Mouse (Mus musculus) limb, embryonic 13.5 days (tissue): ENCODE results near the gene Exoc4. TPM values are rescaled to one million over a fixed set of nuclear protein-coding genes. Genes with fewer than 3 reads are reported as not detected.

ENCODE experiments used
- ATAC-seq: fragments of 200-750 bp; cut with Nextera tagmentation; 2 replicates; pipeline ENCODE4 v1.8.0; 2017; ENCODE audit warnings: low read depth, moderate number of reproducible peaks, moderate TSS enrichment; ENCODE audit not compliant: low FRiP score
- H3K27ac ChIP-seq: fragments of 300-500 bp; sonication (generic); 2 replicates; pipeline ENCODE4 v1.5.1; 2015; ENCODE audit warnings: inconsistent platforms, mild to moderate bottlenecking, moderate library complexity
- H3K27me3 ChIP-seq: fragments of 300-500 bp; sonication (generic); 2 replicates; pipeline ENCODE4 v1.6.1; 2015; ENCODE audit warnings: mild to moderate bottlenecking, inconsistent platforms
- H3K36me3 ChIP-seq: fragments of 300-500 bp; sonication (generic); 2 replicates; pipeline ENCODE4 v1.6.1; 2015; ENCODE audit warnings: inconsistent platforms, mild to moderate bottlenecking, moderate library complexity
- H3K4me1 ChIP-seq: fragments of 300-500 bp; sonication (generic); 2 replicates; pipeline ENCODE4 v1.6.1; 2015; ENCODE audit warnings: inconsistent platforms
- H3K4me2 ChIP-seq: fragments of 300-500 bp; sonication (generic); replicated peaks from 2 replicates; pipeline ENCODE4 v1.6.1; 2015; ENCODE audit warnings: inconsistent platforms, mild to moderate bottlenecking, moderate library complexity
- H3K4me3 ChIP-seq: fragments of 300-500 bp; sonication (generic); 2 replicates; pipeline ENCODE4 v1.5.1; 2015; ENCODE audit warnings: moderate library complexity, mild to moderate bottlenecking, inconsistent platforms
- H3K9ac ChIP-seq: fragments of 300-500 bp; sonication (generic); 2 replicates; pipeline ENCODE4 v1.6.1; 2015; ENCODE audit warnings: mild to moderate bottlenecking, inconsistent platforms
- H3K9me3 ChIP-seq: fragments of 300-500 bp; sonication (generic); 2 replicates; pipeline ENCODE4 v1.6.1; 2016; ENCODE audit warnings: inconsistent platforms
- WGBS: fragments of 180-500 bp; shearing (Covaris S2); methylation state at CpG from one replicate; pipeline ENCODE4 v1.1.7; 2015; 5-methylcytosine and 5-hydroxymethylcytosine counted together
- polyA plus RNA-seq: library from polyadenylated mRNA; unstranded; fragments of >200 nt; fragmentation: Nextera tagmentation; extraction: Ambion mirVana; gene quantifications from 2 replicates; pipeline ENCODE4 v1.2.1, GENCODE M21; 2015

Exoc4 gene
- polyA plus RNA-seq, 1 experiment from 2014 or later: 45.2 TPM

GRCm38 (mm10) chr6:33803481-33804098 lies 554.7 kb downstream of the Exoc4 start:
- Histone ChIP-seq H3K9me3 (no peaks in the 10 kb centered on the region), H3K4me1 (no peaks in the 10 kb centered on the region), H3K4me3 (no peak overlapping the region), H3K4me2 (no peak overlapping the region), H3K27me3 (no peaks in the 10 kb centered on the region), H3K9ac (no peak overlapping the region), H3K36me3 (no peaks in the 10 kb centered on the region), H3K27ac (no peak overlapping the region)
- 60% methylated on average over 3 of the region's 3 CpGs for WGBS
- ATAC-seq: no peak

- Histone ChIP-seq H3K4me3 (no peak overlapping the region), H3K9ac (no peak overlapping the region), H3K4me2 (no peak overlapping the region), H3K9me3 (no peaks in the 10 kb centered on the region), H3K27ac (no peak overlapping the region), H3K27me3 (no peaks in the 10 kb centered on the region), H3K4me1 (no peaks in the 10 kb centered on the region), H3K36me3 (no peaks in the 10 kb centered on the region)
- 78% methylated on average over 2 of the region's 2 CpGs for WGBS
- no peak for ATAC-seq
Observed at GRCm38 (mm10) chr6:33804775-33805174, 555.9 kb downstream of the Exoc4 start.

- no peak for ATAC-seq
Observed at GRCm38 (mm10) chr6:33806072-33806782, 557.3 kb downstream of the Exoc4 start.

GRCm38 (mm10) chr6:33814386-33814785 lies 565.5 kb downstream of the Exoc4 start:
- ATAC-seq: no peak
- Histone ChIP-seq H3K27ac (no peak overlapping the region), H3K9ac (no peak overlapping the region), H3K4me3 (no peak overlapping the region), H3K4me2 (no peak overlapping the region), H3K36me3 (no peaks in the 10 kb centered on the region), H3K4me1 (no peaks in the 10 kb centered on the region), H3K27me3 (no peaks in the 10 kb centered on the region), H3K9me3 (no peaks in the 10 kb centered on the region)
- WGBS: 58% methylated on average over 2 of the region's 2 CpGs

More at GRCm38 (mm10) chr6:33806072-33806782, 557.3 kb downstream of the Exoc4 start:
- Histone ChIP-seq H3K9ac (no peak overlapping the region), H3K4me2 (no peak overlapping the region), H3K36me3 (no peaks in the 10 kb centered on the region), H3K4me3 (no peak overlapping the region), H3K4me1 (no peaks in the 10 kb centered on the region), H3K27ac (no peak overlapping the region), H3K9me3 (no peaks in the 10 kb centered on the region), H3K27me3 (no peaks in the 10 kb centered on the region)
- WGBS: 80% methylated on average over 3 of the region's 3 CpGs

- H3K36me3 ChIP-seq: no peaks in the 10 kb centered on the region
- WGBS: 77% methylated on average over 2 of the region's 2 CpGs
- no peaks in the 10 kb centered on the region for H3K27me3 ChIP-seq
- no peaks in the 10 kb centered on the region for H3K4me1 ChIP-seq
- no peak overlapping the region for H3K27ac ChIP-seq
- ATAC-seq: no peak
- no peak overlapping the region for H3K4me3 ChIP-seq
- no peak overlapping the region for H3K4me2 ChIP-seq
- H3K9ac ChIP-seq: no peak overlapping the region
- no peaks in the 10 kb centered on the region for H3K9me3 ChIP-seq
Observed at GRCm38 (mm10) chr6:33823171-33823570, 574.3 kb downstream of the Exoc4 start.

- H3K4me2 ChIP-seq: no peak overlapping the region
- no peaks in the 10 kb centered on the region for H3K36me3 ChIP-seq
- ATAC-seq: no peak
- 71% methylated on average over 6 of the region's 6 CpGs for WGBS
- no peak overlapping the region for H3K4me3 ChIP-seq
- no peaks in the 10 kb centered on the region for H3K27me3 ChIP-seq
- H3K9ac ChIP-seq: no peak overlapping the region
- no peaks in the 10 kb centered on the region for H3K4me1 ChIP-seq
- H3K9me3 ChIP-seq: no peaks in the 10 kb centered on the region
- no peak overlapping the region for H3K27ac ChIP-seq
Observed at GRCm38 (mm10) chr6:33823777-33824302, 575.0 kb downstream of the Exoc4 start.

GRCm38 (mm10) chr6:33828499-33828898 lies 579.6 kb downstream of the Exoc4 start:
- no peaks in the 10 kb centered on the region for H3K4me1 ChIP-seq
- ATAC-seq: no peak

GRCm38 (mm10) chr6:33829261-33829660 lies 580.4 kb downstream of the Exoc4 start:
- H3K9ac ChIP-seq: no peak overlapping the region
- no peaks in the 10 kb centered on the region for H3K27me3 ChIP-seq
- H3K36me3 ChIP-seq: no peaks in the 10 kb centered on the region
- no peaks in the 10 kb centered on the region for H3K9me3 ChIP-seq
- WGBS: 93% methylated on average over 4 of the region's 4 CpGs
- no peak overlapping the region for H3K4me2 ChIP-seq
- H3K4me3 ChIP-seq: no peak overlapping the region
- H3K4me1 ChIP-seq: no peaks in the 10 kb centered on the region
- no peak for ATAC-seq
- no peak overlapping the region for H3K27ac ChIP-seq

More at GRCm38 (mm10) chr6:33828499-33828898, 579.6 kb downstream of the Exoc4 start:
- no peaks in the 10 kb centered on the region for H3K36me3 ChIP-seq
- H3K9ac ChIP-seq: no peak overlapping the region
- H3K27me3 ChIP-seq: no peaks in the 10 kb centered on the region
- H3K4me3 ChIP-seq: no peak overlapping the region
- no peaks in the 10 kb centered on the region for H3K9me3 ChIP-seq
- H3K27ac ChIP-seq: no peak overlapping the region
- no peak overlapping the region for H3K4me2 ChIP-seq
- 94% methylated on average over 6 of the region's 6 CpGs for WGBS

GRCm38 (mm10) chr6:33831276-33831675 lies 582.4 kb downstream of the Exoc4 start:
- ATAC-seq: no peak
- no peaks in the 10 kb centered on the region for H3K9me3 ChIP-seq
- no peak overlapping the region for H3K9ac ChIP-seq
- H3K36me3 ChIP-seq: no peaks in the 10 kb centered on the region
- H3K4me1 ChIP-seq: no peaks in the 10 kb centered on the region
- no peak overlapping the region for H3K27ac ChIP-seq
- no peaks in the 10 kb centered on the region for H3K27me3 ChIP-seq
- 86% methylated on average over 3 of the region's 3 CpGs for WGBS
- no peak overlapping the region for H3K4me3 ChIP-seq
- H3K4me2 ChIP-seq: no peak overlapping the region

- Histone ChIP-seq H3K36me3 (no peaks in the 10 kb centered on the region), H3K27me3 (no peaks in the 10 kb centered on the region), H3K4me2 (no peak overlapping the region), H3K9ac (no peak overlapping the region), H3K9me3 (no peaks in the 10 kb centered on the region), H3K4me3 (no peak overlapping the region), H3K27ac (no peak overlapping the region), H3K4me1 (no peaks in the 10 kb centered on the region)
- WGBS: 82% methylated on average over 4 of the region's 4 CpGs
- ATAC-seq: no peak
Observed at GRCm38 (mm10) chr6:33832978-33833377, 584.1 kb downstream of the Exoc4 start.

- WGBS: 87% methylated on average over 3 of the region's 3 CpGs
- H3K4me1 ChIP-seq: no peaks in the 10 kb centered on the region
- no peak overlapping the region for H3K9ac ChIP-seq
- H3K4me3 ChIP-seq: no peak overlapping the region
- no peak overlapping the region for H3K27ac ChIP-seq
- ATAC-seq: no peak
- H3K4me2 ChIP-seq: no peak overlapping the region
- no peaks in the 10 kb centered on the region for H3K9me3 ChIP-seq
- peaks cover 6% of the 10 kb centered on the region; the same call in 1 of the 2 replicates for H3K36me3 ChIP-seq
- H3K27me3 ChIP-seq: no peaks in the 10 kb centered on the region
Observed at GRCm38 (mm10) chr6:33836048-33836780, 587.3 kb downstream of the Exoc4 start.

- Histone ChIP-seq H3K27ac (no peak overlapping the region), H3K9ac (no peak overlapping the region), H3K27me3 (no peaks in the 10 kb centered on the region), H3K36me3 (peaks cover 6% of the 10 kb centered on the region; the same call in 1 of the 2 replicates), H3K4me1 (no peaks in the 10 kb centered on the region), H3K4me2 (no peak overlapping the region), H3K4me3 (no peak overlapping the region), H3K9me3 (no peaks in the 10 kb centered on the region)
- ATAC-seq: no peak
- 100% methylated on average over 1 of the region's 1 CpGs for WGBS
Observed at GRCm38 (mm10) chr6:33842901-33843300, 594.0 kb downstream of the Exoc4 start.
